Comparison of ENCODE assay signal across 17 mouse cellular contexts in genomic region chr1:89133266-89133665, GRCm38 (mm10).
DNase-seq lines count a peak whose midpoint lies in the region; ATAC-seq and TF ChIP-seq lines count a peak whose summit lies in the region.
"Had no signal": no experiment of that assay in that cellular context is flagged by ENCODE, and none has a peak within 500 bp of the region (broad histone marks: within the 10 kb centered on the region; RNA-seq: fewer than 3 reads in every experiment).

No protein-coding gene starts in this region.

- CTCF ChIA-PET in Patski (lab: Charles Lee), result interaction anchor here (1.2 kb wide), 1 partner anchor 19 kb away, joined by 3 read pairs; no protein-coding TSS in a partner anchor

- peak overlapping the region; percentile 18 for H3K27ac ChIP-seq in heart, adult 2 months
- H3K27ac ChIP-seq: limb, embryonic 13.5 days had no signal

- peaks cover 5% of the 10 kb centered on the region; the same call in 1 of the 2 replicates for H3K36me3 ChIP-seq in heart, adult 2 months (ENCODE audit: control insufficient read depth, insufficient read depth, low read length)
- H3K36me3 ChIP-seq: limb, embryonic 13.5 days had no signal

- no peak for TF ChIP-seq POLR2A in heart, adult 2 months (IDR thresholded peaks at IDR 0.05; ENCODE audit: insufficient read depth, low read depth, low read length)

- no peak for TF ChIP-seq CTCF in heart, adult 2 months (IDR thresholded peaks at IDR 0.05)
- TF ChIP-seq CTCF in Patski (IDR thresholded peaks at IDR 0.05), result no peak

- intact Hi-C loops in heart, adult 2 months (cut with DNase I), result loop anchor here (2.0 kb wide), 1 partner anchor 62 kb away; the partner anchor contains the start of gene Sh3bp4

- no peak overlapping the region for H3K4me3 ChIP-seq in heart, adult 2 months
- H3K4me3 ChIP-seq: limb, embryonic 13.5 days; megakaryocyte, embryonic 14.5 days had no signal

- 0 out of 2 replicates have a peak, but pooled peaks cover 2% of the 10 kb centered on the region for H3K79me2 ChIP-seq in heart, adult 2 months (replicated peaks; ENCODE audit: control insufficient read depth, insufficient read depth, low read length)

- POLR2A ChIA-PET in Patski (lab: Charles Lee), result interaction anchor here (1.2 to 2.2 kb wide), 2 partner anchors 62 to 97 kb away, joined by 3 to 5 read pairs; no protein-coding TSS in a partner anchor

- peak in 1 of 2 experiments; percentile 52 for DNase-seq in heart, adult 2 months
- DNase-seq in heart, adult 8-10 months (ENCODE audit: low spot score), result no peak
- DNase-seq in 3T3-L1 (ENCODE audit: low read depth, low spot score) (peak; percentile 67), Patski (ENCODE audit: low read depth, low spot score) (no peak)
- DNase-seq in kidney, postnatal 14 days, result peak; percentile 63
- no peak for DNase-seq in cerebellum, adult 9-11 months
- DNase-seq: forebrain, postnatal 0 days; gastrocnemius, postnatal 25 days; heart, postnatal 14 days; liver, postnatal 0 days; right cerebral cortex, adult 18-20 months; thymus, postnatal 14 days had no signal

- peaks cover 54% of the 10 kb centered on the region for H3K4me1 ChIP-seq in heart, adult 2 months (ENCODE audit: control insufficient read depth, insufficient read depth, low read length)
- H3K4me1 ChIP-seq: megakaryocyte, embryonic 14.5 days had no signal

- 0 out of 2 replicates have a peak, but pooled peaks have one; percentile 35 for TF ChIP-seq EP300 in heart, adult 2 months (IDR thresholded peaks at IDR 0.05; ENCODE audit: insufficient read depth, low read depth, low read length)

- H3K9ac ChIP-seq in heart, adult 2 months (ENCODE audit: low read depth, low read length), result no peak overlapping the region
- H3K9ac ChIP-seq: forebrain, postnatal 0 days; limb, embryonic 13.5 days; liver, postnatal 0 days had no signal

- WGBS in heart, adult 2 months, result 20% methylated on average over 4 of the region's 4 CpGs

- in situ Hi-C loops in Patski (cut with MboI; ENCODE audit: low pct_unique_long_range_greater_than_20kb), result loop anchor here (5.0 kb wide), 1 partner anchor 59 kb away; no protein-coding TSS in a partner anchor

- peak; percentile 28 for ATAC-seq in Patski
- ATAC-seq in megakaryocyte progenitor cell, adult 5-6 weeks (replicated peaks; ENCODE audit: poor library complexity), result no peak
- ATAC-seq: forebrain, postnatal 0 days; inflammation-experienced regulatory T-cells, adult 6 months; liver, postnatal 0 days had no signal

- no peaks in the 10 kb centered on the region for H3K27me3 ChIP-seq in heart, adult 2 months (ENCODE audit: control insufficient read depth, insufficient read depth, low read length)
- H3K27me3 ChIP-seq in Patski, result no peaks in the 10 kb centered on the region
- H3K27me3 ChIP-seq: CH12.LX; limb, embryonic 13.5 days; megakaryocyte, embryonic 14.5 days had no signal

Comparison
In these comparisons a context has a peak if more than half of its experiments do, and no peak if none do; other contexts are left out.
1. DNase-seq: peak in 3T3-L1 (single experiment) and kidney, postnatal 14 days (single experiment); none in heart, adult 8-10 months (single experiment), Patski (single experiment) and cerebellum, adult 9-11 months (single experiment).